Mouse (Mus musculus) MEL (cell line): ENCODE data around the gene Pxylp1. TPM values are rescaled to one million over a fixed set of nuclear protein-coding genes. Genes with fewer than 3 reads are reported as not detected.

Source experiments
- DNase-seq: peaks from one replicate; pipeline ENCODE4 v3.0.0; 2011; ENCODE audit warnings: low read depth, low spot score
- H3K27ac ChIP-seq: 2 replicates; pipeline ENCODE4 v1.5.1; 2012; ENCODE audit warnings: low read depth, mild to moderate bottlenecking, control low read depth, low read length, moderate library complexity; ENCODE audit not compliant: control insufficient read depth
- H3K27me3 ChIP-seq, 2 experiments: fragments of 150-350 bp in 1 of 2; sonication (generic) in 1 of 2; 2 replicates each; pipeline ENCODE4 v1.6.1; 2012; ENCODE audit warnings: low read length in 2 of 2, mild to moderate bottlenecking in 2 of 2, improper control_type of control experiment in 1 of 2, moderate library complexity in 1 of 2; ENCODE audit not compliant: insufficient read depth in 2 of 2, control insufficient read depth in 1 of 2
- H3K36me3 ChIP-seq, 2 experiments: 2 replicates each; pipeline ENCODE4 v1.6.1; 2012 to 2014; ENCODE audit warnings: low read length in 2 of 2, improper control_type of control experiment in 1 of 2, inconsistent platforms in 1 of 2, mild to moderate bottlenecking in 1 of 2; ENCODE audit not compliant: insufficient read depth in 2 of 2, control insufficient read depth in 1 of 2
- H3K4me1 ChIP-seq, 2 experiments: fragments of 150-350 bp in 1 of 2; sonication (generic) in 1 of 2; 2 replicates each; pipeline ENCODE4 v1.6.1; 2012; ENCODE audit warnings: low read length in 2 of 2, improper control_type of control experiment in 1 of 2, mild to moderate bottlenecking in 1 of 2; ENCODE audit not compliant: insufficient read depth in 2 of 2, control insufficient read depth in 1 of 2
- H3K4me3 ChIP-seq, 2 experiments: fragments of 150-350 bp in 1 of 2; sonication (generic) in 1 of 2; 2 replicates each; pipeline ENCODE4 v1.5.1; 2012; ENCODE audit warnings: low read depth in 2 of 2, low read length in 2 of 2, mild to moderate bottlenecking in 2 of 2, moderate library complexity in 2 of 2, control low read depth in 1 of 2, improper control_type of control experiment in 1 of 2; ENCODE audit not compliant: control insufficient read depth in 1 of 2, insufficient read depth in 1 of 2
- H3K79me2 ChIP-seq: 2 replicates; pipeline ENCODE4 v1.6.1; 2012; ENCODE audit warnings: mild to moderate bottlenecking, low read length, moderate library complexity; ENCODE audit not compliant: control insufficient read depth, poor library complexity, insufficient read depth
- H3K9ac ChIP-seq: 2 replicates; pipeline ENCODE4 v1.6.1; 2012; ENCODE audit warnings: low read depth, mild to moderate bottlenecking, control low read depth, low read length, moderate library complexity; ENCODE audit not compliant: control insufficient read depth, poor library complexity, severe bottlenecking
- H3K9me3 ChIP-seq: fragments of 150-350 bp; sonication (generic); replicated peaks from 2 replicates; pipeline ENCODE4 v1.6.1; 2012; ENCODE audit warnings: mild to moderate bottlenecking, low read length, improper control_type of control experiment, moderate library complexity; ENCODE audit not compliant: insufficient read depth
- BHLHE40 ChIP-seq: IDR thresholded peaks from 2 replicates; pipeline ENCODE4 v1.6.1; 2012; ENCODE audit warnings: low read depth, mild to moderate bottlenecking, inconsistent platforms, low read length, improper control_type of control experiment, borderline replicate concordance
- CHD2 ChIP-seq: IDR thresholded peaks from 2 replicates; pipeline ENCODE4 v1.6.1; 2011; ENCODE audit warnings: low read length, improper control_type of control experiment
- CTCF ChIP-seq, 3 experiments: IDR thresholded peaks in 2 of 3; conservative IDR thresholded peaks in 1 of 3; 2 replicates each; pipeline ENCODE4 v1.5.1; 2011 to 2012; ENCODE audit warnings: low read length in 3 of 3, low read depth in 2 of 3, mild to moderate bottlenecking in 2 of 3, improper control_type of control experiment in 1 of 3, inconsistent platforms in 1 of 3, mixed read lengths in 1 of 3, moderate library complexity in 1 of 3; ENCODE audit not compliant: control insufficient read depth in 1 of 3, insufficient read depth in 1 of 3, poor library complexity in 1 of 3, severe bottlenecking in 1 of 3
- E2F4 ChIP-seq: IDR thresholded peaks from 2 replicates; pipeline ENCODE4 v1.6.1; 2011; ENCODE audit warnings: low read depth, low read length, improper control_type of control experiment, borderline replicate concordance
- EP300 ChIP-seq, 2 experiments: IDR thresholded peaks; 2 replicates each; pipeline ENCODE4 v1.6.1; 2011; ENCODE audit warnings: improper control_type of control experiment in 2 of 2, low read length in 2 of 2, low read depth in 1 of 2, mild to moderate bottlenecking in 1 of 2
- ETS1 ChIP-seq: IDR thresholded peaks from 2 replicates; pipeline ENCODE4 v1.6.1; 2012; ENCODE audit warnings: low read depth, mild to moderate bottlenecking, inconsistent platforms, low read length, improper control_type of control experiment, moderate library complexity
- GABPA ChIP-seq: IDR thresholded peaks from 2 replicates; pipeline ENCODE4 v1.6.1; 2012; ENCODE audit warnings: low read depth, mild to moderate bottlenecking, inconsistent platforms, low read length, improper control_type of control experiment, moderate library complexity
- JUND ChIP-seq: IDR thresholded peaks from 2 replicates; pipeline ENCODE4 v1.6.1; 2011; ENCODE audit warnings: low read depth, mild to moderate bottlenecking, improper control_type of control experiment, low read length
- KAT2A ChIP-seq: conservative IDR thresholded peaks from 2 replicates; pipeline ENCODE4 v1.6.1; 2012; ENCODE audit warnings: low read depth, low read length, improper control_type of control experiment, inconsistent platforms
- MAFK ChIP-seq: IDR thresholded peaks from 2 replicates; pipeline ENCODE4 v1.6.1; 2011; ENCODE audit warnings: low read depth, mild to moderate bottlenecking, low read length, improper control_type of control experiment, borderline replicate concordance
- MAZ ChIP-seq: IDR thresholded peaks from 2 replicates; pipeline ENCODE4 v1.6.1; 2012; ENCODE audit warnings: low read depth, mild to moderate bottlenecking, inconsistent platforms, low read length, improper control_type of control experiment
- MEF2A ChIP-seq: IDR thresholded peaks from 2 replicates; pipeline ENCODE4 v1.6.1; 2014; ENCODE audit warnings: low read depth, mild to moderate bottlenecking, inconsistent platforms, low read length, improper control_type of control experiment; ENCODE audit not compliant: poor library complexity, insufficient replicate concordance, severe bottlenecking; ENCODE audit errors: extremely low read depth
- MYC ChIP-seq: IDR thresholded peaks from 2 replicates; pipeline ENCODE4 v1.6.1; 2011; ENCODE audit warnings: low read depth, mild to moderate bottlenecking, low read length, improper control_type of control experiment, moderate library complexity
- POLR2A ChIP-seq, 2 experiments: IDR thresholded peaks; 2 replicates each; pipeline ENCODE4 v1.6.1; 2011 to 2012; ENCODE audit warnings: low read length in 2 of 2, mild to moderate bottlenecking in 2 of 2, control low read depth in 1 of 2, improper control_type of control experiment in 1 of 2, low read depth in 1 of 2, moderate library complexity in 1 of 2; ENCODE audit not compliant: control insufficient read depth in 1 of 2, insufficient read depth in 1 of 2, poor library complexity in 1 of 2
- POLR2AphosphoS2 ChIP-seq: IDR thresholded peaks from 2 replicates; pipeline ENCODE4 v1.6.1; 2011; ENCODE audit warnings: low read length, improper control_type of control experiment
- POLR2AphosphoS5 ChIP-seq: IDR thresholded peaks from 2 replicates; pipeline ENCODE4 v1.6.1; 2012; ENCODE audit warnings: low read depth, borderline replicate concordance, mild to moderate bottlenecking, inconsistent platforms, low read length, moderate library complexity, mixed read lengths
- RCOR1 ChIP-seq: IDR thresholded peaks from 2 replicates; pipeline ENCODE4 v1.6.1; 2012; ENCODE audit warnings: low read depth, mild to moderate bottlenecking, inconsistent platforms, low read length, improper control_type of control experiment
- TBP ChIP-seq: IDR thresholded peaks from 2 replicates; pipeline ENCODE4 v1.8.0; 2011; ENCODE audit warnings: low read depth, low read length, improper control_type of control experiment
- TCF12 ChIP-seq: IDR thresholded peaks from 2 replicates; pipeline ENCODE4 v1.6.1; 2014; ENCODE audit warnings: low read depth, mild to moderate bottlenecking, inconsistent platforms, low read length, improper control_type of control experiment, moderate library complexity
- UBTF ChIP-seq: IDR thresholded peaks from 2 replicates; pipeline ENCODE4 v1.6.1; 2012; ENCODE audit warnings: low read depth, mild to moderate bottlenecking, inconsistent platforms, low read length, improper control_type of control experiment, moderate library complexity, borderline replicate concordance; ENCODE audit not compliant: insufficient read depth
- USF2 ChIP-seq, 2 experiments: IDR thresholded peaks; 2 replicates each; pipeline ENCODE4 v1.6.1; 2011 to 2012; ENCODE audit warnings: improper control_type of control experiment in 2 of 2, low read length in 2 of 2, borderline replicate concordance in 1 of 2, inconsistent platforms in 1 of 2, low read depth in 1 of 2, mild to moderate bottlenecking in 1 of 2; ENCODE audit not compliant: insufficient read depth in 1 of 2
- ZC3H11A ChIP-seq: IDR thresholded peaks from 2 replicates; pipeline ENCODE4 v1.6.1; 2012; ENCODE audit warnings: low read depth, mild to moderate bottlenecking, inconsistent platforms, low read length, improper control_type of control experiment
- ZKSCAN1 ChIP-seq: IDR thresholded peaks from 2 replicates; pipeline ENCODE4 v1.6.1; 2012; ENCODE audit warnings: low read depth, mild to moderate bottlenecking, inconsistent platforms, low read length, improper control_type of control experiment, moderate library complexity
- ZNF384 ChIP-seq: IDR thresholded peaks from 2 replicates; pipeline ENCODE4 v1.6.1; 2012; ENCODE audit warnings: low read depth, mild to moderate bottlenecking, inconsistent platforms, low read length, improper control_type of control experiment
- polyA plus RNA-seq, 2 experiments: library from polyadenylated mRNA; stranded (reverse) in 1 of 2; unstranded in 1 of 2; fragments of >175 nt in 1 of 2; fragments of >200 nt in 1 of 2; gene quantifications; 2 replicates each; pipeline versions ENCODE4 v1.2.1 to v1.2.4; 2012; ENCODE audit warnings: low replicate concordance in 2 of 2, low read depth in 1 of 2; ENCODE audit not compliant: insufficient read length in 2 of 2, insufficient read depth in 1 of 2, missing spikeins in 1 of 2
- total RNA-seq: library from RNA; depleted of rRNA; stranded (reverse); fragments of 300-350 nt; gene quantifications from 2 replicates; pipeline ENCODE4 v1.2.3, GENCODE M21; 2012

Pxylp1 gene
- total and polyA plus RNA-seq, 3 experiments = 5.7 to 9.9 TPM; not detected in 1

DNA sequence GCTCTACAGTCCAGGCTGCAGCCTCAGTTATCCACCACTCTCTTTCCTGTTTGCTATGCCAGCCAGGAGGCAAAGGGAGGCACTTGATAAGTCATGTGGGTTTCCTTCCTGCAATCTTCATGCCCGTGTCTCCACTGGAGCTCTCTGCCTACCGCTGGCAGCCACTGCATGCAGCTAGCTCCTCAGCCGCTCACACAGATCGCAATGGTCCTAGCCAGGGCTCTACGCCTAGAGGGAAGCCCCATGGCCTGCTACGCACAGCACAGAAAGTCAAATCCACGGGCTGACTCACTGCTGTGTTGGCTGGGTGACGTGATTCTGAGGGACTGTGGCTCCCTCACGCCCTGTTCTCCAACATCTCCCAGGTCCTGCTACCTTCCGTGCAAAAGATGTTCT is 31.4 kb downstream of the Pxylp1 start:
- H3K4me3 ChIP-seq = no peak overlapping the region
- H3K27ac ChIP-seq = no peak overlapping the region
- H3K27me3 ChIP-seq = no peaks in the 10 kb centered on the region
- H3K4me1 ChIP-seq = no peaks in the 10 kb centered on the region
- H3K79me2 ChIP-seq = no peaks in the 10 kb centered on the region
- TF ChIP-seq GABPA = no peak
- H3K9ac ChIP-seq = no peak overlapping the region
- no peaks in the 10 kb centered on the region; a peak in 1 of 4 replicates for H3K36me3 ChIP-seq
- H3K9me3 ChIP-seq = no peaks in the 10 kb centered on the region
- DNase-seq = no peak

DNA sequence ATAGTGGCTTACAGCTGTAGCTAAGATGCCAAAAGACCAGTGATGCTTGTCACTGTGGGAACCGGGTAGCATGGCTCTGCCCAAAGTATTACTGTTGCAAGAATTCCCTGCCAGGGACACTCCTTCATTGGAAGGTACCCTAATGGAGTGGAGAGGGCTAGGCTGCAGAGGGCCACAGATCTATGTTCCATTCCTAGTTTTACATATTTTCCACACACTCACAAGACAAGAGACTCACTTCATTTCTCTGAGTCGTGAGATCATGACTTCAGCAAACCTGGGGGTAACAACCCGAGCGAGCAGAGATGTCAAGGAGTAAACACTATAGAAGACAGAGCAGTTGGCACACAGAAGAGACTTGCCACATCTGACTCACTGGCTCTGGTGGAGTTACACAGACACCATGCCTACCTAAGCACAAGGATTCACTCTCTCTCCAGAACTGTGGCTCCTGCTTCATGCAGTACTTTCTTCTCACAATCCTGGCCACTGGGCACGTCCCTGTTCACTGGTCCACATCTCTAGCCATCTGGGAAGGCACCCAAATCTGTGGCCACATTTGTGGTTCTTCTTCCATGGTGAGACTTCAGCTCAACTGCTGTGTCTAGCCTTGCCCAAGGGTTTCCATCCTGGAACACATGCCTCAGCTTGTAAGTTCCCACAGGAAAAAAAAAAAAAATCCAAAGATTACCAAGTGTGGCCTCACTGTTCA is 31.9 kb downstream of the Pxylp1 start:
- Histone ChIP-seq H3K36me3 (no peaks in the 10 kb centered on the region; a peak in 1 of 4 replicates), H3K4me3 (no peak overlapping the region), H3K4me1 (no peaks in the 10 kb centered on the region), H3K27ac (no peak overlapping the region), H3K79me2 (no peaks in the 10 kb centered on the region), H3K9ac (no peak overlapping the region), H3K27me3 (no peaks in the 10 kb centered on the region), H3K9me3 (no peaks in the 10 kb centered on the region)
- DNase-seq = no peak
- TF ChIP-seq ZC3H11A (no peak), MAZ (no peak), E2F4 (no peak), MEF2A (no peak), TBP (no peak), POLR2AphosphoS5 (no peak)

DNA sequence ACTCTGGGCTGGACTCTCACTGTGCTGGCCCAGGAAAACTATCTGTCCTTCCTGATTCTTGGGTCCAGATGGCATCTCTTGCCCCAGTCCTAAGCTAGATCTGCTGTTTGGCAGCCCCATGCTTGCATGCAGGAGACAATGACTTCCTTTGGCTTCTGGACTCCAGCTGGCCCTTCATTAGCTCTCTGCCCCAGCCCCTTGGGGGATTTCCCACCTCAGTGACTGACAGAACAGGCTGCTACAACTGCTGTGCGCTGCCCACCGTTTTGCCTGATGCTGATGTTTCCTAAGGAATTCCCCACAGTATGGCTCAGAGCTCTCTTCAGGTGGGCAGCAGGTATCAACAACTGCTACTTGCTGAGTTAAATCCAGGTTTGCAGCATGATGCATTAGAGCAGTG is 33.4 kb downstream of the Pxylp1 start:
- no peaks in the 10 kb centered on the region for H3K27me3 ChIP-seq
- H3K27ac ChIP-seq = no peak overlapping the region
- DNase-seq = no peak
- no peaks in the 10 kb centered on the region for H3K4me1 ChIP-seq
- H3K9ac ChIP-seq = no peak overlapping the region
- no peak for TF ChIP-seq USF2 (IDR thresholded peaks at IDR 0.05; ENCODE audit: borderline replicate concordance in 1 of 2, insufficient read depth in 1 of 2, low read depth in 1 of 2, low read length in 2 of 2)
- TF ChIP-seq TCF12 = no peak
- no peak for TF ChIP-seq CTCF (IDR thresholded peaks at IDR 0.05 in 2 of 3, conservative IDR thresholded peaks at IDR 0.05 in 1 of 3; ENCODE audit: control insufficient read depth in 1 of 3, insufficient read depth in 1 of 3, low read depth in 2 of 3, low read length in 3 of 3, poor library complexity in 1 of 3, severe bottlenecking in 1 of 3)
- TF ChIP-seq UBTF = no peak
- TF ChIP-seq POLR2A (IDR thresholded peaks at IDR 0.05; ENCODE audit: control insufficient read depth in 1 of 2, insufficient read depth in 1 of 2, low read depth in 1 of 2, low read length in 2 of 2, poor library complexity in 1 of 2) = no peak
- TF ChIP-seq JUND = no peak
- TF ChIP-seq GABPA = no peak
- no peak for TF ChIP-seq EP300 (IDR thresholded peaks at IDR 0.05; ENCODE audit: low read depth in 1 of 2, low read length in 2 of 2)
- TF ChIP-seq KAT2A = no peak
- no peak for TF ChIP-seq RCOR1
- no peak for TF ChIP-seq MYC
- TF ChIP-seq BHLHE40 = no peak
- TF ChIP-seq POLR2AphosphoS2 = no peak
- TF ChIP-seq ETS1 = no peak
- TF ChIP-seq ZNF384 = no peak
- TF ChIP-seq MAFK = no peak
- TF ChIP-seq ZKSCAN1 = no peak
- TF ChIP-seq CHD2 = no peak
- no peak for TF ChIP-seq TBP
- no peak overlapping the region for H3K4me3 ChIP-seq
- no peaks in the 10 kb centered on the region for H3K9me3 ChIP-seq
- H3K36me3 ChIP-seq = no peaks in the 10 kb centered on the region; a peak in 1 of 4 replicates
- H3K79me2 ChIP-seq = no peaks in the 10 kb centered on the region
